Mouse (Mus musculus) midbrain, embryonic 12.5 days (tissue): ENCODE measurements at regions not wholly inside any gene's neighbourhood (a gene's known extent, or its start where the extent isn't known, plus 50 kb on each side); places are given as distances from the start of the nearest gene placed in this dataset.

Experiments
- ATAC-seq: fragments of 200-750 bp; cut with Nextera tagmentation; 2 replicates; pipeline ENCODE4 v1.8.0; 2017; ENCODE audit warnings: low read depth, moderate TSS enrichment, moderate library complexity; ENCODE audit not compliant: low FRiP score
- H3K27ac ChIP-seq: fragments of 300-500 bp; sonication (generic); replicated peaks from 2 replicates; pipeline ENCODE4 v1.5.1; 2016; ENCODE audit warnings: mild to moderate bottlenecking
- H3K27me3 ChIP-seq: fragments of 300-500 bp; sonication (generic); 2 replicates; pipeline ENCODE4 v1.6.1; 2016; ENCODE audit warnings: mild to moderate bottlenecking
- H3K36me3 ChIP-seq: fragments of 300-500 bp; sonication (generic); 2 replicates; pipeline ENCODE4 v1.6.1; 2016
- H3K4me1 ChIP-seq: fragments of 300-500 bp; sonication (generic); 2 replicates; pipeline ENCODE4 v1.6.1; 2016
- H3K4me2 ChIP-seq: fragments of 300-500 bp; sonication (generic); replicated peaks from 2 replicates; pipeline ENCODE4 v1.6.1; 2016; ENCODE audit warnings: mild to moderate bottlenecking, moderate library complexity
- H3K4me3 ChIP-seq: fragments of 300-500 bp; sonication (generic); 2 replicates; pipeline ENCODE4 v1.5.1; 2016; ENCODE audit warnings: mild to moderate bottlenecking
- H3K9ac ChIP-seq: fragments of 300-500 bp; sonication (generic); replicated peaks from 2 replicates; pipeline ENCODE4 v1.6.1; 2016; ENCODE audit warnings: mild to moderate bottlenecking, moderate library complexity
- H3K9me3 ChIP-seq: fragments of 300-500 bp; sonication (generic); 2 replicates; pipeline ENCODE4 v1.6.1; 2016; ENCODE audit warnings: mild to moderate bottlenecking
- WGBS: fragments of 180-500 bp; shearing (Covaris S2); methylation state at CpG from one replicate; pipeline ENCODE4 v1.1.7; 2016; 5-methylcytosine and 5-hydroxymethylcytosine counted together

GRCm38 (mm10) chr2:117399487-117399886 lies 56.7 kb upstream of the Rasgrp1 start:
- Histone ChIP-seq H3K4me3 (no peak overlapping the region), H3K27me3 (no peaks in the 10 kb centered on the region), H3K4me1 (no peaks in the 10 kb centered on the region), H3K9ac (no peak overlapping the region), H3K36me3 (no peaks in the 10 kb centered on the region), H3K9me3 (no peaks in the 10 kb centered on the region), H3K27ac (no peak overlapping the region), H3K4me2 (no peak overlapping the region)
- ATAC-seq, result no peak
- WGBS, result 78% methylated on average over 2 of the region's 2 CpGs

GRCm38 (mm10) chr2:117403425-117404175 lies 60.8 kb upstream of the Rasgrp1 start:
- H3K4me1 ChIP-seq, result peaks cover 3% of the 10 kb centered on the region; the same call in 1 of the 2 replicates
- WGBS, result 93% methylated on average over 4 of the region's 4 CpGs
- no peak overlapping the region for H3K4me2 ChIP-seq
- no peak for ATAC-seq
- H3K27ac ChIP-seq, result no peak overlapping the region
- no peaks in the 10 kb centered on the region for H3K27me3 ChIP-seq
- H3K36me3 ChIP-seq, result no peaks in the 10 kb centered on the region
- no peaks in the 10 kb centered on the region for H3K9me3 ChIP-seq
- no peak overlapping the region for H3K4me3 ChIP-seq
- H3K9ac ChIP-seq, result no peak overlapping the region

- Histone ChIP-seq H3K9ac (no peak overlapping the region), H3K27me3 (no peaks in the 10 kb centered on the region)
Measured at GRCm38 (mm10) chr2:117405453-117405852, 62.7 kb upstream of the Rasgrp1 start.

GRCm38 (mm10) chr2:117408241-117408640 lies 65.4 kb upstream of the Rasgrp1 start:
- Histone ChIP-seq H3K9me3 (no peaks in the 10 kb centered on the region), H3K4me3 (no peak overlapping the region), H3K36me3 (no peaks in the 10 kb centered on the region), H3K4me1 (peaks cover 3% of the 10 kb centered on the region; the same call in 1 of the 2 replicates), H3K27me3 (no peaks in the 10 kb centered on the region), H3K27ac (no peak overlapping the region), H3K4me2 (no peak overlapping the region), H3K9ac (no peak overlapping the region)
- no peak for ATAC-seq
- 83% methylated on average over 5 of the region's 5 CpGs for WGBS

More at GRCm38 (mm10) chr2:117405453-117405852, 62.7 kb upstream of the Rasgrp1 start:
- WGBS, result 24% methylated on average over 2 of the region's 2 CpGs
- no peak overlapping the region for H3K4me2 ChIP-seq
- H3K9me3 ChIP-seq, result no peaks in the 10 kb centered on the region
- peak; percentile 85 for ATAC-seq
- H3K27ac ChIP-seq, result no peak overlapping the region
- no peak overlapping the region for H3K4me3 ChIP-seq
- peaks cover 3% of the 10 kb centered on the region; the same call in 1 of the 2 replicates for H3K4me1 ChIP-seq
- no peaks in the 10 kb centered on the region for H3K36me3 ChIP-seq

- no peak overlapping the region for H3K9ac ChIP-seq
- no peak for ATAC-seq
- WGBS, result 52% methylated on average over 4 of the region's 4 CpGs
- H3K9me3 ChIP-seq, result no peaks in the 10 kb centered on the region
- H3K4me1 ChIP-seq, result no peaks in the 10 kb centered on the region
- H3K36me3 ChIP-seq, result no peaks in the 10 kb centered on the region
- H3K4me2 ChIP-seq, result no peak overlapping the region
- no peaks in the 10 kb centered on the region for H3K27me3 ChIP-seq
- no peak overlapping the region for H3K4me3 ChIP-seq
- H3K27ac ChIP-seq, result no peak overlapping the region
Measured at GRCm38 (mm10) chr2:117412045-117412606, 69.3 kb upstream of the Rasgrp1 start.

- Histone ChIP-seq H3K4me1 (no peaks in the 10 kb centered on the region), H3K4me2 (no peak overlapping the region), H3K4me3 (no peak overlapping the region), H3K9me3 (no peaks in the 10 kb centered on the region), H3K9ac (no peak overlapping the region), H3K36me3 (no peaks in the 10 kb centered on the region), H3K27ac (no peak overlapping the region), H3K27me3 (no peaks in the 10 kb centered on the region)
- no peak for ATAC-seq
- WGBS, result 83% methylated on average over 8 of the region's 8 CpGs
Measured at GRCm38 (mm10) chr2:117417229-117417970, 74.6 kb upstream of the Rasgrp1 start.

- no peak for ATAC-seq
- H3K4me3 ChIP-seq, result no peak overlapping the region
- H3K9me3 ChIP-seq, result no peaks in the 10 kb centered on the region
- WGBS, result 93% methylated on average over 8 of the region's 8 CpGs
- no peak overlapping the region for H3K4me2 ChIP-seq
- H3K27me3 ChIP-seq, result no peaks in the 10 kb centered on the region
- no peaks in the 10 kb centered on the region for H3K4me1 ChIP-seq
- H3K9ac ChIP-seq, result no peak overlapping the region
- H3K36me3 ChIP-seq, result no peaks in the 10 kb centered on the region
- no peak overlapping the region for H3K27ac ChIP-seq
Measured at GRCm38 (mm10) chr2:117418121-117418615, 75.4 kb upstream of the Rasgrp1 start.

GRCm38 (mm10) chr2:117418711-117419110 lies 75.9 kb upstream of the Rasgrp1 start:
- Histone ChIP-seq H3K4me2 (no peak overlapping the region), H3K27ac (no peak overlapping the region), H3K9ac (no peak overlapping the region), H3K36me3 (no peaks in the 10 kb centered on the region), H3K4me1 (no peaks in the 10 kb centered on the region), H3K9me3 (no peaks in the 10 kb centered on the region), H3K4me3 (no peak overlapping the region), H3K27me3 (no peaks in the 10 kb centered on the region)
- no peak for ATAC-seq
- 78% methylated on average over 3 of the region's 3 CpGs for WGBS

GRCm38 (mm10) chr2:117421376-117421775 lies 78.6 kb upstream of the Rasgrp1 start:
- no peak overlapping the region for H3K27ac ChIP-seq
- H3K27me3 ChIP-seq, result no peaks in the 10 kb centered on the region
- no peaks in the 10 kb centered on the region for H3K9me3 ChIP-seq
- ATAC-seq, result no peak
- H3K4me1 ChIP-seq, result no peaks in the 10 kb centered on the region
- no peak overlapping the region for H3K9ac ChIP-seq
- no peaks in the 10 kb centered on the region for H3K36me3 ChIP-seq
- H3K4me3 ChIP-seq, result no peak overlapping the region
- WGBS, result 80% methylated on average over 4 of the region's 4 CpGs
- no peak overlapping the region for H3K4me2 ChIP-seq

GRCm38 (mm10) chr2:117422756-117423155 lies 80.0 kb upstream of the Rasgrp1 start:
- no peak overlapping the region for H3K4me2 ChIP-seq
- H3K4me3 ChIP-seq, result no peak overlapping the region
- H3K4me1 ChIP-seq, result no peaks in the 10 kb centered on the region
- no peak overlapping the region for H3K9ac ChIP-seq
- no peak overlapping the region for H3K27ac ChIP-seq
- ATAC-seq, result no peak
- H3K27me3 ChIP-seq, result no peaks in the 10 kb centered on the region
- no peaks in the 10 kb centered on the region for H3K36me3 ChIP-seq
- WGBS, result 81% methylated on average over 4 of the region's 4 CpGs
- H3K9me3 ChIP-seq, result no peaks in the 10 kb centered on the region

GRCm38 (mm10) chr2:117429205-117429604 lies 86.4 kb upstream of the Rasgrp1 start:
- H3K4me1 ChIP-seq, result peaks cover 8% of the 10 kb centered on the region; the same call in 1 of the 2 replicates
- ATAC-seq, result 0 out of 2 replicates have a peak, but pooled peaks have one; percentile 41
- H3K36me3 ChIP-seq, result no peaks in the 10 kb centered on the region
- 49% methylated on average over 9 of the region's 9 CpGs for WGBS
- H3K27ac ChIP-seq, result no peak overlapping the region
- no peak overlapping the region for H3K4me2 ChIP-seq
- no peaks in the 10 kb centered on the region for H3K9me3 ChIP-seq
- H3K27me3 ChIP-seq, result no peaks in the 10 kb centered on the region
- H3K4me3 ChIP-seq, result no peak overlapping the region
- no peak overlapping the region for H3K9ac ChIP-seq

GRCm38 (mm10) chr2:117432010-117432409 lies 89.2 kb upstream of the Rasgrp1 start:
- Histone ChIP-seq H3K4me1 (peaks cover 8% of the 10 kb centered on the region; the same call in 1 of the 2 replicates), H3K27me3 (no peaks in the 10 kb centered on the region), H3K4me2 (no peak overlapping the region), H3K9me3 (no peaks in the 10 kb centered on the region), H3K27ac (no peak overlapping the region), H3K36me3 (no peaks in the 10 kb centered on the region), H3K4me3 (no peak overlapping the region), H3K9ac (no peak overlapping the region)
- 75% methylated on average over 6 of the region's 6 CpGs for WGBS
- no peak for ATAC-seq
